Mouse (Mus musculus) liver, embryonic 12.5 days (tissue): ENCODE results near the gene Med9. TPM values are rescaled to one million over a fixed set of nuclear protein-coding genes. Genes with fewer than 3 reads are reported as not detected.

Experiments used
- ATAC-seq: fragments of 200-750 bp; cut with Nextera tagmentation; 2 replicates; pipeline ENCODE4 v1.8.0; 2017; ENCODE audit warnings: moderate number of reproducible peaks, mild to moderate bottlenecking, moderate library complexity
- H3K27ac ChIP-seq: fragments of 300-500 bp; sonication (generic); 2 replicates; pipeline ENCODE4 v1.5.1; 2016; ENCODE audit warnings: mild to moderate bottlenecking
- H3K27me3 ChIP-seq: fragments of 300-500 bp; sonication (generic); replicated peaks from 2 replicates; pipeline ENCODE4 v1.6.1; 2016; ENCODE audit warnings: mild to moderate bottlenecking, moderate library complexity
- H3K36me3 ChIP-seq: fragments of 300-500 bp; sonication (generic); 2 replicates; pipeline ENCODE4 v1.6.1; 2016; ENCODE audit warnings: mild to moderate bottlenecking, moderate library complexity
- H3K4me1 ChIP-seq: fragments of 300-500 bp; sonication (generic); 2 replicates; pipeline ENCODE4 v1.6.1; 2016
- H3K4me2 ChIP-seq: fragments of 300-500 bp; sonication (generic); 2 replicates; pipeline ENCODE4 v1.6.1; 2016; ENCODE audit warnings: mild to moderate bottlenecking, moderate library complexity
- H3K4me3 ChIP-seq: fragments of 300-500 bp; sonication (generic); 2 replicates; pipeline ENCODE4 v1.5.1; 2016; ENCODE audit warnings: mild to moderate bottlenecking, moderate library complexity
- H3K9ac ChIP-seq: fragments of 300-500 bp; sonication (generic); 2 replicates; pipeline ENCODE4 v1.6.1; 2016; ENCODE audit warnings: mild to moderate bottlenecking, moderate library complexity
- H3K9me3 ChIP-seq: fragments of 300-500 bp; sonication (generic); replicated peaks from 2 replicates; pipeline ENCODE4 v1.6.1; 2016; ENCODE audit warnings: mild to moderate bottlenecking, moderate library complexity
- WGBS: fragments of 180-500 bp; shearing (Covaris S2); methylation state at CpG from one replicate; pipeline ENCODE4 v1.1.7; 2016; ENCODE audit not compliant: insufficient replicate concordance; 5-methylcytosine and 5-hydroxymethylcytosine counted together
- polyA plus RNA-seq: library from polyadenylated mRNA; unstranded; fragments of >200 nt; fragmentation: Nextera tagmentation; extraction: Ambion mirVana; gene quantifications from 2 replicates; pipeline ENCODE4 v1.2.1, GENCODE M21; 2016

Gene Med9
- polyA plus RNA-seq, 1 experiment from 2014 or later: 30.1 TPM

DNA sequence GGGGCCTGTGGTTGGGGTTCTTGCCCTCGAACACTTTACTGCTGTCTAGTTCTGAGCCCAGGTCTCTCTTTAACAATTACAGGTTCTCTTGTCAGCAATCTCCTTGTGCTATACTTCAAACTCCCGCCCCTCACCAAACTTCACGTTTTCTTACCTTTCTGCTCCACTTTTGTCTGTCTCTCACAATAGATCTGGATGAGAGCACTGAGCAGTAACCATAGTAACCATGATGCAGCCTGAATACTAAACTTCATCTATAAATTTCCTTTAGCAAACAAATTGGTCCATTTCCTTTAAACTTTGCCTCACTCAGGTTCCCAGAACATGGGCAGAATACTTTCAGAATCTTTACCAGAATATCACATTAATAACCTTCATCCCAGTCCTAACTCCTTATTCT, 61.4 kb downstream of the Med9 start:
- Histone ChIP-seq H3K9ac (no peak overlapping the region), H3K9me3 (no peaks in the 10 kb centered on the region), H3K36me3 (no peaks in the 10 kb centered on the region), H3K4me2 (no peak overlapping the region), H3K27ac (no peak overlapping the region), H3K27me3 (no peaks in the 10 kb centered on the region), H3K4me1 (no peaks in the 10 kb centered on the region), H3K4me3 (no peak overlapping the region)
- 65% methylated on average over 3 of the region's 3 CpGs for WGBS
- no peak for ATAC-seq

DNA sequence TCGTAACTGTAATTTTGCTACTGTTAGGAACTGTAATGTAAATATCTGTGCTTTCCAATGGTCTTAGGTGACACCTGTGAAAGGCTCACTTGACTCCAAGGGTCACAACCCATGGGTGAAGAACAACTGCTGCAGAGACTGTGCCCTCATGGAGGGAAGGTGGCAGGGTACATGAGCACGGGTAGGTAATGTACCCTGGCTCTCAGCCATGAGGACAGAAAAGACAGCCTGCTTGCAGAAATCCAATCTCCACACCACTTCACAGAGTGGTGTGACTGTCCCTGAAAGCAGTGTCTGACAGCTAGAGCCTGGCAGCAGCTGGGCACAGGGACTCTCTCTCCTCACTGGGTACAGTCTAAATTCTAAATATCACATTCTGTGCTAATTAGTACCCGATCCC, 63.5 kb downstream of the Med9 start:
- no peak overlapping the region for H3K4me2 ChIP-seq
- no peaks in the 10 kb centered on the region for H3K4me1 ChIP-seq
- H3K9me3 ChIP-seq: no peaks in the 10 kb centered on the region
- no peaks in the 10 kb centered on the region for H3K36me3 ChIP-seq
- no peak for ATAC-seq
- no peak overlapping the region for H3K27ac ChIP-seq
- WGBS: 70% methylated on average over 3 of the region's 3 CpGs
- no peak overlapping the region for H3K4me3 ChIP-seq
- no peaks in the 10 kb centered on the region for H3K27me3 ChIP-seq
- no peak overlapping the region for H3K9ac ChIP-seq

Other genes with a start within 250 kb of the Med9 start
- 2.4 and 3.1 TPM in 2 replicates for gene Pld6, start 160.6 kb upstream of the Med9 start, polyA plus RNA-seq
- gene Flcn, start 138.2 kb upstream of the Med9 start, polyA plus RNA-seq: 15.9 and 19.8 TPM in 2 replicates
- 16.4 and 18.6 TPM in 2 replicates for gene Nt5m, start 108.8 kb upstream of the Med9 start, polyA plus RNA-seq
- 141 and 149 TPM in 2 replicates for gene Cops3, start 108.4 kb upstream of the Med9 start, polyA plus RNA-seq
- gene Rasd1, start 16.7 kb downstream of the Med9 start, polyA plus RNA-seq: 0.97 and 1.2 TPM in 2 replicates
- 7.3 and 8.1 TPM in 2 replicates for gene Pemt, start 98.3 kb downstream of the Med9 start, polyA plus RNA-seq
- gene Rai1, start 156.8 kb downstream of the Med9 start, polyA plus RNA-seq: 11.3 and 11.6 TPM in 2 replicates